Mouse (Mus musculus): ENCODE results near the gene Htra1. TPM values are rescaled to one million over a fixed set of nuclear protein-coding genes. Genes with fewer than 3 reads are reported as not detected.

Gene Htra1
- total RNA-seq (2021): 100 to 1,000 TPM; 221 to 291 TPM

GRCm38 (mm10) chr7:130935793-130936471 lies at the start of gene Htra1:
TSS of gene Htra1 (plus strand) at chr7:130936111.
- peak; percentile 86 to 87 for DNase-seq

DNA sequence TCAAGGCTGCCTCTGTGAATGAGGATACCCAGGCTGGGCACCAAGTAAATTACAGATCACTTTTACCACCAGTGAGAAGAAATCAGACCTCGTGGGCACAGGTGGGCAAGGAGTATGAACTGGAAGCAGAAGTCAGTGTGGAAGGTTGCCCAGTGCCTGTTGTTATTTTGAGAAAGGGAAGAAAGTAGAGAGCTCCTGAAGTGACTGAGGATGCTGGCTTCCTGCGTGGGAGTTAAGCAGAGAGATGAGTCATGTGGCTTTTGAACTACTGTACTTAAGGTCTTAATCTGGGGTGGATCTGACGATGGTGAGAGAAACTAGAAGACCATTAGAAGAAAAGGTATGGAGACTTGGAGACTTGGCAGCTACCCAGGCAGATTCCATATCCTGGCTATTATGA lies 49.7 kb upstream of the Htra1 start:
- DNase-seq: no peak

DNA sequence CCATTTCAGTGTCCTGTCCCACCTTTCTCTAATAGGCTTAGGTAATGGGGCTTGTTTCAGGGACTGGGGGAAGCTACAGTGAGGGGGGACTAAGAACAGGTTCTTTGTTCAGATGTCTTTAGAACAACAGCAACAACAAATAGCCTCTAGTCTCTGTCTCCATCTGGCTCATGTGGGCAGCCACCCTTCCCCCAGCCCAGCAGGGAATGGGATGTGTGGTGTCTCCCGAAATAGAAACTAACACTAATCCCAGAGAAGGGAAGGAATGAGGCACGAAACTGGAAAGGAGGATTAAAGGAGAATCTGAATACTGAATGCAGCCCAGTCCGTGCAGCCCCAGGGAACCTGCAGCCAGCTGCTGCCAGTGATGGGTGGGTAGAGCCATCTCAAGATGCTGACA lies 48.0 kb upstream of the Htra1 start:
- peak; percentile 29 to 40 for DNase-seq

DNA sequence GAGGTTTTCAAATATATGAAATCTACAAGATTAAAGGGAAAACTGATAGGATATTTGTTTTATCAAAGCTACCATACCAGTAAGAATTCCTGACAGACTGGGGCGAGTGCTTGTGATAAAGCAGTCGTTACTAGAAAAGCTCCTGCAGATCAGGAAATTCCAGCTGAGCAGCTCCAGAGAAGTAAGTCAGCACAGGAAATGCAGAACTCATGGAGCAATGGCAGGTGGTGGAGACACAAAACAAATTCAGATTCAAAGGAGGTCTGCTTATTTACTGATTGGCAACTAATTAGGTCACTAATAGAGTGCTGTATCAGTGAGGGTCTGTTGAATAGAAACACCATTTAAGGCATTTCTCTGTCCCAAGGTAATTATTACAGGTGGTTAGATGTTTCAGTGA lies 45.0 kb upstream of the Htra1 start:
- no peak for DNase-seq

DNA sequence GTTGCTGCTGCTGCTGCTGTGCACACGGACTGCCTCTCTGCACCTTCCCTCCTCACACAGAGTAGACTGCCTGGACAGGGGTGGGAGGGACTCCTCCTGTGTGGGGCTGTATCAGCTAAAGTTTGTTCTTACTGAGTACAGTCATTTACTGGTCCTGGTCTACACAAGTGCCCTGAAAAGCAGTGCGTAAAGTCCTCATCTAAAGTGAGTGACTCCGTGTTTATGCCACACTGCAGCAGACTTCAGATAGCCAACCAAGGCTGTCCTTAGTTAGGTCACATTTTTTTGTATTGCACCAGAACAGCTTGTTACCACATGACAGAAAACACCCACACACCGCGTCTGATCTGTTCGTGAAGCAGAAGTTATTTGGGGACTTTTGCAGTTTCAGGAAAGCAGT lies 42.9 kb upstream of the Htra1 start:
- peak; percentile 34 to 47 for DNase-seq

DNA sequence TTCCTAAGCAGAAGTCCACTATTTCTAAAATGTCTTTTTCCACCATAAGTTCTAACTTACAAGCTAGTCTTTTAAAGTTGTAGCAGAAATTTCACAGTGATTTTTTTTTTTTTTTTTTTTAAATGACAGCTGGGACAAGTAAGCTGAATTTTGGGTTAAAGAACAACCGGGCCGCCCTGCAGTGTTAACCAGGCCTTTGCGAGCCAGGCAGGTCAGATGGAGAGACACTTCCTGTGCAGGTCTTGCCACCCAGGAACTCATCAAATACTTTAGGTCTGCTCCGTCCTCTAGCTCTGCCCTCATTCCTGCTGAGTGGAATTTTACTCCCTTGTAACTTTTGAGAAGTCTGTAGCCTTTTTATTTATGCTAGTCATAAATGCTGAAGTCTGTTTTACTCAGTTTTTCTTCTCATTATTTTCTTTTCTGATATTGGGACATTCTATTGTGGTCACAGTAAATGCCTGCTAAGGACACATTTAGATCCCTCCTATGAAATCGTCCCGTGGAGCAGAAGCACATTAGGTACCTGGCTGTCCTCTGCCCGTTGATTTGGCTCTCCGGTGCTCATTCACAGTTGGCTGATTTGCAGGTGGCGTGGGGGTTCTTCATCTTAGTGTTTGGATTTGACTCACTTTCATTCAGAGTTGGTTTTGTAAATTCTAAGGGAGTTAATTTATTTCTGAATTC lies 40.8 kb upstream of the Htra1 start:
- DNase-seq: no peak

DNA sequence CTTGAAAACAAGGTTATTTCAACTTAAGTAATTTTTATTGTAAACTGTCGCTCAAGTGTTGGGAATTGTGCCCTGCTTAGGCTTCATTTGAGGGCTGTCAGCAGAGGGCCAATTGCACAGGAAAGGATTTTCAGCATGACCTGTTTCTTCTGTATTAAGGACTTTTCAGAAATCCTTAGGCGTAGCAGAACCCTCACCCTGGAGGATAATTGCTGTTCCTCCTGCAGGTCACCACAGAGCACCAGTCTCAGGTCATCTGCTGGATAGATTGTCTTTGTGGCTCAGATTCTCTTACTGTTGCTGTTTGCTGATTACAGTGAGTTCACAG lies 40.3 kb upstream of the Htra1 start:
- no peak for DNase-seq

DNA sequence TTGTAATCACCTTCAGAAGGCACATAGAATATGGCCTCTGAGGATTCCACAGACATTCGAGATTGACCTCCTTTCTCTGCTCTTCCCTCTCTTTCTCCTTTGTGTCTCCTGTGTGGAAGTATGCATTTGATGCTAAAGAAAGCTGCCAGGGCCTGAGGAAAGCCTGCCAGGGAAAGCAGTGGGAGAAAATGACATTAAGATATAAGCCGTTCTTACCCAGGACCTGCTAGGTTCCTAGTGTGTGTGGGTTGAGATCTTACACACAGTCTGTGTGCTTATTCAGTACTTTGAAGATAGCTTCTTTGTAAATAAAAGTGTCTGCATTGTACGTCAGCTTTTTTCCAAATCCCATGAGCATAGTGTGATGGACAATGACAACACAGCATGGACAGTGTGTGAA lies 39.8 kb upstream of the Htra1 start:
- DNase-seq: no peak

GRCm38 (mm10) chr7:130897201-130897600 lies 38.7 kb upstream of the Htra1 start:
- no peak for DNase-seq

DNA sequence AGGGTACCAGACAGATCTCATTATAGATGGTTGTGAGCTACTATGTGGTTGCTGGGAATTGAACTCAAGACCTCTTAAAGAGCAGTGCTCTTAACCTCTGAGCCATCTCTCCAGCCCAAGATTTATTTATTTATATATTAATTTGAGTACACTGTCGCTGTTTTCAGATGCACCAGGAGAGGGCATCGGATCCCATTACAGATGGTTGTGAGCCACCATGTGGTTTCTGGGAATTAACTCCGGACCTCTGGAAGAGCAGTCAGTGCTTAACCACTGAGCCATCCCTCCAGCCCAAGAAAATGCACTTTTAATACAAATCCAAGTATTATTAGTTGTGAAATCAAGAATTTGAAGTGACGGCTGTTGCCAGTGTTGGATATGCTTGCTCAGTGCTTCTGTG lies 37.5 kb upstream of the Htra1 start:
- DNase-seq: no peak

GRCm38 (mm10) chr7:130900233-130900848 lies 35.6 kb upstream of the Htra1 start:
- DNase-seq: no peak

DNA sequence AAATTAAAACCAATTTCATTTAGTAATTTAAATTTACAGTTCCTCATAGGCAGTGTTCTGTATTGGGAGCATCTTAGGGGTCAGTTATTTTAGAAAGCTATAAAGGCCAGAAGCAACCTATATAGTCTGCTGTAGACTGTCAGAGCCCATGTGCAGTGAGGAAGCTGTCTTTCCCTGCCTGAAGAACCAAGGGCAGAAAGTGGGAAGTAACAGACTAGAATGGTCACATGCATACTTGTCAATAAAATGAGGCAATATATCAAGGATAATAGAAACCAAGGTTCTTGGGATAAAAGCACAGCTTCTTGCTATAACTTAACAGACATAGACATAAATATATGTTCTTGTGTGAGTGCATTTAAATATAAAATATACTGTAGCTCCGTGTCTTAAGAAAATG lies 33.0 kb upstream of the Htra1 start:
- no peak for DNase-seq

- no peak for DNase-seq
Observed at GRCm38 (mm10) chr7:130903505-130904074, 32.3 kb upstream of the Htra1 start.

- DNase-seq: no peak
Observed at GRCm38 (mm10) chr7:130904571-130905365, 31.1 kb upstream of the Htra1 start.

DNA sequence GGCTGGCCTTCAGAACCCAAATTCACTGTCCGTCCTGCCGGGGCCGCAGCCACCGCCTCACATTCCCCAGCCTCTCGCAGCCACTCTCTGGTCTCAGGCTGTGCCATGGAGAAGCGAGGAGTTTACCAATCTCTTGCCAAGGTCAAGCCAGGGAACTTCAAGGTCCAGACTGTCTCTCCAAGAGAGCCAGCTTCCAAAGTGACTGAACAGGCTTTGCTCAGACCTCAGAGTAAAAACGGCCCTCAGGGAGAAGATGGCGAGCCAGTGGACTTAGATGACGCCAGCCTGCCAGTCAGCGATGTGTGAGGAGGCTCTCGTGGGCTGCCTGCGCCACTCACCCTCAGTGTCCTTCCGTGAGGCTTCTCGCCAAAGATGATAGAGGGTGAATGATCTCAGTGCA lies 25.1 kb upstream of the Htra1 start:
- no peak for DNase-seq

GRCm38 (mm10) chr7:130914693-130915363 lies 21.1 kb upstream of the Htra1 start:
- no peak for DNase-seq

- DNase-seq: peak in 1 of 2 experiments; percentile 35
Observed at GRCm38 (mm10) chr7:130918260-130918659, 17.7 kb upstream of the Htra1 start.

DNA sequence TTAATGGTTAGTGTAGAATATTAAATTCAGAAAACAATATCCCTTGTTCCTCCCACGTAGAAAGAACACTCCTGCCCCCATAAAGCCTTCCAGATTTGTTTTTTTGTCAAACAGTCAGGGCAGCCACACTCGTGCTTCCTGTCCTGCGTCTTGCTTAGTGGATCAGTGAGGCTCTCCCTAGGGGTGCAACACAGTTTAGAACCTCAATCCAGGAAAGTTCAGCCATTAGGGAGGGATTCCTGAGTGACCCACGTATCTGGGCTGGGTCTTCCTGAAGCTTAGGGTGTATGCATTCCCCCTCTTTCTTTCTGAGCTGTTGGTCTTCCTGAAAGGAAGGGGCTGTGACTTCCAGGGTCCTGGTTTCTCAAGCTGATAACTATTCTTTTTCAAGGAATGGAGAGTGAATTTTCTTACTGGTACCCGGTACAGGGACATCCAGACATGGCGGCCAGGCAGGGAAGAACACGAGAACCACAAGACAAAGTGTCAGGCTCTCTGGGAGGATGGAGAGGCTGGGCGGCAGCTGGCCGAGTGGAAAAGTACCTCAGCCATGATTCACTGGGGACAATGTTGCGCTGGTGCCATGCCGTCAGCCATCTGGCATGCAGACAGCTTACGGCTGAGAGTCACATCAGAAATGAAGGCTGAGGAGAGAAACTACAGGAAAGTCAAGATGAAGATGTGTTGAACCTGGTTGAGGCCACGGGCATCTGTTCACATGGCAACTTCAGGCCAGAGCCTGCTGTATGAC lies 12.8 kb upstream of the Htra1 start:
- peak in 1 of 2 experiments; percentile 20 for DNase-seq

- no peak for DNase-seq
Observed at GRCm38 (mm10) chr7:130930401-130930800, 5.5 kb upstream of the Htra1 start.

- DNase-seq: no peak
Observed at GRCm38 (mm10) chr7:130932921-130933320, 3.0 kb upstream of the Htra1 start.

GRCm38 (mm10) chr7:130934654-130935053 lies 1.3 kb upstream of the Htra1 start:
- no peak for DNase-seq

- no peak for DNase-seq
Observed at GRCm38 (mm10) chr7:130935421-130935792, 504 bp upstream of the Htra1 start.

Data from layer of hippocampus, postnatal 36 days (tissue).